Mouse (Mus musculus): ENCODE measurements around the gene Elovl7.

Gene Elovl7

DNA sequence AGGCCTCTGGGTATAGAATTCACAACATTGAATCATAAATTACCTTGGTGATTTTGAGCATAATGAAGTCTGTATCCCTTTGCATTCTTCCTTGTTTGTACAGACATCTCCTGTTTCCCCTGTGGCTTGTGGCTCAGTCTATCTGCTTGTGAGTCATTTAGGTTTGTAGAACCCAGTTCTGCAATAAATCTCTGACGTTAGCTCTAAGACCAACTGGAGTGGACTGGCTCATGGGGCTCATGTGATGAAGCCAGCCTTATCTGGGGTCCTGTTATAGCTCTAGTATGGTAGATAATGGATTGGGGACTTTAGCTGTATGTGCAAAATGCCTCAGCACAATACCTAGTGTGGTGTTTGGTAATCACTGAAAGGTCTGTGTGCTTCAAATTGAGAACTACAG is 89.6 kb downstream of the Elovl7 start:
- no peak for DNase-seq

DNA sequence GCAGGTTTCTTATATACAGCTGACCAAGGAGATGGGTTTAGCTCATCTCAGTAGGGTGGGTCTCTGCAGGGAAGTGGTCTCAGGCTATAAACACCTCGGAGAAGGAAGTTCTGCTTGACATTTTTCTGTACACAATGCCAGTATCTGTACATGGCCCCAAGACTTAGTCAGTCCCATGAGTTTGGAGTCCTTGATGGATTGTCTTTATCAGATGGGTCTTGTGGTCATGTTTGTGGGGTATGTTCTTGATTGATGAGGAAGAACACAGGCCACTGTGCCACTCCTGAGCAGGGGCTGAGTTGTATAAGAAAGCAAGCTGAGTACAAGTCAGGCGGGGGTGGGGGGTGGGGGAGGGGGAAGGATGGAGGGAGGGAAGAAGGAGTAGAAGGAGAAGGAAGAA is 90.5 kb downstream of the Elovl7 start:
- no peak for DNase-seq

DNA sequence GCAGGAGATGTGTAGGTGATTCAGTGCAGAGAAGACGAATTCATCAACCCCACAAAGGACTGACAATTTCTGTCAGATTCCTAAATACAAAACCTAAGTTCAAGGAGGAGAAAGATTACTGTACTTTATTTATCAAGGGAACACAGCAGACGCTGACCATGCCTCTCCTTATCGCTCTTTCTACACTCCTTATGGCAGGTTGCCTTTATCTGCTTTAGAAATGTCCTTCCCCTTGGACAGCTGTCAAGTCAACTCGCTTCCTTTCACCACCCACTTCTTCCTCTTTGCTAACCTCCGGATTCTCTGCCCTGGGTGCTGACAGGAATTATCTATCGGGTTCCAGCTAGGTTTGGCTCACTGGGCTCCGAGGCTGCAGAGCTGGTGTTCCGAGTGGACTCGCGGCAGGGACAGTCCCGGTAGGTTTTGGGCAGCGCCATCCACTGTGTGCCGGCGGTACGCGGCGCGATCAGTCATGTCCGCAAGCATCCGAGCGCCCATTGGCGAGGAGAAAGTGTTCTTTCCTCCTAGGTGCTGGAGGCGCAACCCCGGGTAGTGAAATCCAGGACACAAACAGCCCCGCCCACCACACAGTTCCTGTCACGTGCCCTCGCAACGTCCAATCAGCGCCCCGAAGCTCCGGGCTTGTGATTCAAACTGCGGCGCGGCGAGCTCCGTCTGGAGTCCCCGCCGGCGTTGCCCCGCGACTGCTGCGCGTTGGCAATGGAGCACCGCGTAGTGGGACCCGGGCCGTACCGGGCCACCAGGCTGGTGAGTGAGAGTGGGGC is 101.7 kb downstream of the Elovl7 start, which contains the start of gene Depdc1b:
Gene Depdc1b (plus strand): TSS at position 631 of the 785 bp plus-strand sequence.
- peak; percentile 100 for DNase-seq

DNA sequence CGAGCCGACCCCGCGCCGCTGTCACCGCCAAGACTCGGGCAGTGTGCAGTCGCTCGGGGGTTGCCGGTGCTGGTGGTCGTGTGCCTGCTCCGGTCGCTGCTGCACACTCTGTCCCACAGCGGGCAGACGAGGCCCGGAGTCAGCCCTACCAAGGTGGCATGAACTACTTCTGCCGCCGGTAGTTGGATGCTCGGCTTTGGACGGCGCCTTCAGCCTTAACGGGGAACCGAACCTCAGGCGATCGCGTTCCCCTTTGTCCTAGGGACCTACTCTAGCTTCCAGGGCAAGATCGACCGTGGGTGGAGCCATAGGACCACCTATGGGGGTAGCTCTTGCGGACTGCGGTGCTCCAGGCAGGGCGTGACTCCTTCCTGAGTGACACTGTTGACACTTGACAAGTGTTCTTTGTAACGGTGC is 102.3 kb downstream of the Elovl7 start:
- DNase-seq = peak; percentile 91

DNA sequence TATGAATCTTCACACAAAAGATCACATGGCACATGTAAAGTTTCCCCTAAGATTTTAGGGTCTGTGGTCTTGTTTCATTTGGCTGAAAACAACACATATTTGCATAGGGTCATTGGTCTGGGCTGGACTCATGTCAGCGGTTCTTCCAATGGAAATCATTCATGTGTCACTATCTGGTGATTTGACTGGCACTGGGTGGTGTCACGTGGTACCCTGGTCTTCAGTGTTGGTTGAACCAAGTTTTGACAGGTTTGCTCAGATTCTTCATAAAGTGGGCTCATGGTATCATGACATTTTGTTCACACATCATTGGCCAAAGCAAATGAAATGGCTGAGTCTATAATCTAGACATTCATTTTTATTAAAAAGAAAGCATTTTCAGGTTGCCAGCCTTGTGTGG is 103.2 kb downstream of the Elovl7 start:
- DNase-seq = peak; percentile 36

DNA sequence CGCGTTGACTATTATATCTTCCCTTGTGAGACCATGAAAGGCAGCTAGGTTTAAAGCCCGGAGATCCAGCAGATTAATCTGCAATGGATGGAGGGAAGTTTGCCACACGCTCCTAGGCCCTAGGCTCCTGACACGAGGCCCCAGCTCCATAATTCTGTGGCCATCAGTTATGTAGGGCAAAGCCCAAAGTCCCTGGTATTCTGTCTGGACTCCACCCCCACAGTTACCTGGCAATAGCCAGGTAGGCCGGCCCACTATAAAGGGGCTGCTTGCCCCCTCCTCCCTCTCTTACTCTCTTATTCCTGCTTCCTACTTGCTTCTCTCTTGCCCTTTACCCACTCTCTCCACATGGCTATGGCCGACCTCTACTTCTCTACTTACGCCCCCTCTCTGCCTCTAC is 104.8 kb downstream of the Elovl7 start:
- peak; percentile 43 for DNase-seq

DNA sequence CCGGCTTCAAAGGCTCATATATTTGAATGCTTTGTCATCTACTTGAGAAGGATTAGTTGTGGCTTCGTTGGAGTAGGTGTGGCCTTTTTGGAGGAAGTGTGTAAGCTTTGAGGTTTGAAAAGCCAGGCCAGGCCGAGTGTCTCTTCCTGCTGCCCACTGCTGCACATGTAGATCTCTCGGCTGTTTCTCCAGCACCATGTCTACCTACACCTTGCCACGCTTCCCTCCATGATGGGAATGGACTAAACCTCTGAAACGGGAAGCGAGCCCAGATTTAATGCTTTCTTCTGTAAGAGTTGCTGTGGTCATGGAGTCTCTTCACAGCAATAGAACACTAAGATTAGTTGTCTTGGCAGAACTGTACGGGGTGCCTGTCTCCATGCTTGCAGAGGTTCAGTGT is 106.0 kb downstream of the Elovl7 start:
- DNase-seq = peak; percentile 87

DNA sequence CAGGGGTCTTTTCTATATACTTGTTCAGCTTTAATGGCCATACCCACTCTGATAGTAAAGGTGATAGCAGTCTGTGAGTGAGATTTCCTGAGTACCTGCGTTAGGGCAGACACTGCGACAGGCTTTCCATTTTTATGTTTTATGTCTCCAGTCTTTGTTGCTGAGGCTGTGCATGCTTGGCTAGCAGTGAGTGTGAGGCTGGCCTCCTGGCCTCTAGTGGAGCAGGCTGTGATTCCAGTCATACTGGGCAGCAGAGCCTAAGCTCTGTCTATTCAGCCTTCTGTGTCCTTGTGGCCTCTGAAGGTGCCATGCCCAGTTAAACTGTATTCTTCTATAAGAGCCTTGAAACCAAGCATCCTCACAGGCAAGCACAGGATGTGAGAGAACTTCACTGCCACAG is 108.3 kb downstream of the Elovl7 start:
- peak; percentile 64 for DNase-seq

DNA sequence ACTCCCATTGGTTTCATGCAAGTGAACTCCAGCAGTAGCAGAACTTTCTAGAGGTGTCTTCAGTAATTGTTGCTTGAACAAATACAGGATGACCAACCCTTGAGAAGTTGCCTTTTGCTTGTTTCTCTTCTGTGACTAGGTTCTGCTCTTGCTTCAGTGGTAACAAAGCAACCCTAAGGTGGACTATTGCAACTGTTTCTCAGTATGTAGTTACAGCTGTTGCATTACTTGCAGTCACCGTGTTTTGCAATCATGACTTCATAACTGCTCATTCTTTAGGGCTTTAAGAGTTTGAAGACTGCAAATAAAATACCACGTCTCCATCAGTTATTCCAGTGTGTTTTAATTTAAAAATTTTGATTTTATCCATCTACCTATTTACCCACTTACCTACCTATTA is 109.1 kb downstream of the Elovl7 start:
- no peak for DNase-seq

DNA sequence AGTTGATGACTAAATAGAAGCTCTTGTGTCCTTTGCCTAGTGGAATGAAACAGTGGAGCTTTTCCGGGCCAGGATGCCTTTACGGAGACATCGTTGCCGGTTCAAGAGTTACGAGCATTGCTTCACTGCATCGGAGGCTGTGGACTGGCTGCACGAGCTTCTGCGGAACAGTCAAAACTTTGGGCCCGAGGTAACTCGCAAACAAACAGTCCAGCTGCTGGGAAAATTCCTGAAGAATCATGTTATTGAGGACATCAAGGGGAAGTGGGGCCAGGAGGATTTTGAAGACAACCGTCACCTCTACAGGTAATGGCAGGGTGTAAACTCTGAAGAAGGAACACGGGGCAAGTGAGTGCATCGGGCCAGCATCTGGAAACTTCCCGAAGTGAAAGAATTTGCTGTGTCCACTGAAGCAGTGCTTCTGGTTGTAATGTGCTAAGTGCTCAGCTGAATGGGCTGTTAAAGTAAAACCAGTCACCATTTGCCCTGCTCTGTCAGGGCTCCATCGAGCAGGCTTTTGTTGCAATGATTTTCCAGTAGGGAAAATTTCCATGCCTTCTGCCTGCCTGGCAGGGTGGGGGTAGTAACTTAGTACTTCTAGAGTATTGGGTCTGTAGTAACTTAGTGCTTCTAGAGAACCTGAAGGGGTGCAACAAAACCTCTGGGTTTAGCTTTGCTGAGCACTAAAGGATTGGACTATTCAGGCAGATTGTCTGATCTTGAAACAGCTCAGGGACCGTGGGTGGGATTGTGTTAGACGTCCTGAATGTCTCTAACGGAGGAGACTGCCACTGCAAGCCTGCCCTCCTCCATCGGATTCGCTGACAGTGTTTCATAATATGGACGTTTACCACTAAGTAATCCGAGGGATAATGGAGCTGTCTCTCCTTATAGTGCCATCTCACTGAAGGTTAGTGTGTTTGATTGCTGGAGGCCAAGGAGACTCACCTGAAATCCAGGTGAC is 109.9 kb downstream of the Elovl7 start:
- peak; percentile 82 for DNase-seq

DNA sequence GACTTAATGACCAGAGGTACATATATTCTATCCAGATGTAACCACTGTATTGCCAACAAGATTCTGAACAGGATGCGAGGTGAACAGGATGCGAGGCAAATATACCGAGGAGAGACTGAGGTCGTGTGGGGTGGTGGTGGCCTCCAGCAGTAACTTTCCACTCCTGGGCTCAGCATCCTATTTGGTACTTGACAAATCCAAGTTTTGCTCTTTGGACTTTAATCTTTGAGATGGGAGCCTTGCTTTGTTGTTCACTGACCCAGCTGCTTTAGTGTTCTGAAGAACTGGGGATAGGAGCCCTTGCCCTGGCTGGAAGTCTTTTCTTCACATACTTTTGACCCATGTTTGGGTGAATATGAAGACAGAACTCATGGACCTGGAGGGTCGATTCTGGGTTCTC is 111.7 kb downstream of the Elovl7 start:
- peak; percentile 76 for DNase-seq

DNA sequence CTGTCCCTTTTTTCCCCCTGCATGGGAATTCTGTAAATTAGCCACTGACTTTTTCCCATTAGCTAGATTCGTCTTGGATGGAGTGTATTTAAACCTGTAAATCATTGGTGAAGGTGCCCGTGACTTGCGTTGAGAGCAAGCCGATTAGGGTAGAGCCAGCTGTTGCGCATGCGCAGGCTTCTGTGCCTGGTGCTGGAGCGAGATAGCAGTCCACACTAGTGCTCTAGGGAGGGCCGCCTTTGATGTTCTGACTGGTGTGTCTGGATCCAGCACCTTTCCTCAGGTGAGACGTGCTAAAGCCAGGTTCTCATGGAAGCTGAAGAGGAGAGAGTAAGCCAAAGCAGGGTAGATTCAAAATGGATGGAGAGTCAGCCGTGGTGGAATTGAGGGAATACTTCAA is 112.1 kb downstream of the Elovl7 start:
- peak; percentile 67 for DNase-seq

DNA sequence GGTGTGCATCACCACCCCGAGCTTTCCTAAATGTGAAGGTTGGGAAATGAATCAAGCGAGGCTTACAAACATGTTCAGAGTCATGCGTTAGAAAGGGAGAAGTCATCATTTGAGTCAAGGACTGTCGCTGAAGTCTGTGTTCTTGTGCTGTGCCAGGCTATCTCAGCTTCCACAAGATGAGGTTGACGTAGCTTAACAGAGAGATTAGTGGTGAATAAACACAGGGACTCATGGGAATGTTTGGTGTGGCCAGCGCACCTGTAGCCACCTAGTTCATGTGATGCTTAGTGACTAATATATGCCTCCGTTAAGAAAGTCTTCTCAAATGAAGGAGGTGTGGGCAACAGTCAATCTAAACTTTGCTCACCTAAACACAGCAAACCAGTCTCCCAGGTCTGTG is 112.8 kb downstream of the Elovl7 start:
- peak; percentile 55 for DNase-seq

DNA sequence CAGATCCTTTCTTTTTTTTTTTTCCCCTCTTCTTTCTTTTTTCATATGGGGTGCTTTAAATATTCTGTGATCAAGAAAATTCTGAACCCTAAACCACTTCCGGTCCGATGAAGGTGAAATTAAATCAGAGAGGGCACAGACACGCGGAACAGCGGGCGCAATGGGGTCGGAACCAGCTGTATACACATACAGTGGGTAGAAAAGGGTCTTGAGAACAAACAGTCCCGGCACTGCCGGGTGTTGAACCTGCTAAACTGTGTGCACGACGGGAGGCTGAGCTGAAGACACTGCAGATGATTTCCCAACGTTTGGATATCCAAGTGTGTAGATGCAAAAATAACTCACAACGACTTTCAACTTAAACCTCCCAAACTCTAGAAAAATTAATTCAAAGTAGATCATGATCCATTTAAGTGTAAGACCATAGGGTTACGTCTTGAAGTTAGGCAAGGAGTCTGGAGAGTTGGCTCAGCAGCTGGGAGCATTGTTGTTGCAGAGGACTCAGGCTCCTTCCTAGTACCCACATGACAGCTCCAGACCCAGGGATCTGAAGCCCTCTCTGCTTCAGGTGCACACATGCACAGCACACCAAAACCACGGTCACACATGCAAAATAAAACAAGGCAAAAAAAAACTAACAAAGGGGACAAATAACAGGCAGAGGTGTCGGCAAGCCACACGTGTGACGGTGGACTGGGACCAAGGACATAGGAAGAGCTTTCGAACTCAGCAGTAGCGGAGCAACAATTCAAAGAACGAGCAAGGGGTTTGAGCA is 114.4 kb downstream of the Elovl7 start:
- peak; percentile 67 for DNase-seq

DNA sequence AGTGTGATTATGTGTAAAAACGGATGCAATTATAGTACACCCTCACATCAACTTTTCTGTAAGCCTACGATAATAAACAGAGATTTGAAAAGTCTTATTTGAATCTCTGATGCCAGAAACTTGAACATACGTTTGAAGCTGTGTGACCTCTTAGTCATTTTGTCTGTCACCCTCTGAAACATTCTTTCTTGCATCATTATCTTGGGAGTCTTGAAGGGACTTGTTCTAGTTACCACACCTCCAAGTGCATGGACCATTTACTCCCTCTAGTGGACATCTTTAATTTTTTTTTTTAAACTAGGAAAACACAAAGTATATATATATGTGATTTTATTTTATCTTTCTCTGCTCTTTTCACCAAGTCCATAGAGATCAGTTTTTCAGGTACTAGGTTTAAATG is 115.5 kb downstream of the Elovl7 start:
- DNase-seq = no peak
